Mouse (Mus musculus): ENCODE measurements at regions not wholly inside any gene's neighbourhood (a gene's known extent, or its start where the extent isn't known, plus 50 kb on each side); places are given as distances from the start of the nearest gene placed in this dataset.

DNA sequence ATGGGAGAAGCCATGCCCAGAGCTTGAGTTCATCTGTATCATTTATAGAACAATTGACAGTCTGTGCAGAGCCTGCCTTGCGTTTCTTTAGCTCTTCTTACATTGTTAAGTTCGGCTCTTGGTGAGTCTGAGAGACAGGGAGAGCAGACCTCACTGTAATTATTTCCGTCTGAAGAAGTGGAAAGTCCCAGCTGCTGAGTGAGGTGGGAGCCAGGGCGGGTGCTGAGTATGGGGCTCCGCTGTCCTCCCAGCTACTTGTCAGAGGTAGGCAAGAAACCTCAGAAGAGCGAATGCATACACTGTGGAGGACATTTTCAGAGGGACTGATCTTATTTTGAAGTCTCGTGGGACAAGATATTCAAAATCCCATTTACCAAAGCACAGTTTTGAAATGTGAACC, 172.9 kb downstream of the Vrk1 start:
- Histone ChIP-seq H3K27me3 (ENCODE audit: control insufficient read depth) (no peaks in the 10 kb centered on the region), H3K4me1 (ENCODE audit: control insufficient read depth) (no peaks in the 10 kb centered on the region), H3K4me3 (replicated peaks) (no peak overlapping the region), H3K9me3 (ENCODE audit: control insufficient read depth, low read length) (no peaks in the 10 kb centered on the region), H3K36me3 (ENCODE audit: control insufficient read depth) (no peaks in the 10 kb centered on the region)
- TF ChIP-seq GATA1 (IDR thresholded peaks at IDR 0.05; ENCODE audit: low read length): no peak
- TF ChIP-seq TAL1 (IDR thresholded peaks at IDR 0.05; ENCODE audit: low read length): no peak

DNA sequence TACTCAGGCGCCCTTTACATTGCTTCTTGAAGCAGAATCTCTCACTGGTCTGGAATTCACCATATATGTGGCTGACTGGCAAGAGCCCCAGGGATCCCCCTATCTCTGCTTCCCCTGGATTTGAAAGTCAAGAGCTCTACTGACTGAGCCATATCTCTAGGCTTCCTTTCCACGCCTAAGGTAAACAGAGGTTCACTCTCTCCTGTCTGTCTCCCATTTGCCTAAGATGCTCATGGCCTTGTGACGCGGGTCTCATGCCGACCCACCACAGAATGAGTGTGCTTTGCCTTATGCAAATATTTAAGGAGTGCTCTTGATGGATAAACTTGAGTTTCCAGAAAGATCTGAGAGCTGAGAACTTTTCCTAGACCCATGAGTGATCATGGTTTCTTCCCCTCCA, 173.9 kb downstream of the Vrk1 start:
- H3K27me3 ChIP-seq (ENCODE audit: control insufficient read depth): no peaks in the 10 kb centered on the region
- no peaks in the 10 kb centered on the region for H3K36me3 ChIP-seq (ENCODE audit: control insufficient read depth)
- no peaks in the 10 kb centered on the region for H3K4me1 ChIP-seq (ENCODE audit: control insufficient read depth)
- H3K9me3 ChIP-seq (ENCODE audit: control insufficient read depth, low read length): no peaks in the 10 kb centered on the region
- no peak for TF ChIP-seq GATA1 (IDR thresholded peaks at IDR 0.05; ENCODE audit: low read length)
- no peak overlapping the region for H3K4me3 ChIP-seq (replicated peaks)

DNA sequence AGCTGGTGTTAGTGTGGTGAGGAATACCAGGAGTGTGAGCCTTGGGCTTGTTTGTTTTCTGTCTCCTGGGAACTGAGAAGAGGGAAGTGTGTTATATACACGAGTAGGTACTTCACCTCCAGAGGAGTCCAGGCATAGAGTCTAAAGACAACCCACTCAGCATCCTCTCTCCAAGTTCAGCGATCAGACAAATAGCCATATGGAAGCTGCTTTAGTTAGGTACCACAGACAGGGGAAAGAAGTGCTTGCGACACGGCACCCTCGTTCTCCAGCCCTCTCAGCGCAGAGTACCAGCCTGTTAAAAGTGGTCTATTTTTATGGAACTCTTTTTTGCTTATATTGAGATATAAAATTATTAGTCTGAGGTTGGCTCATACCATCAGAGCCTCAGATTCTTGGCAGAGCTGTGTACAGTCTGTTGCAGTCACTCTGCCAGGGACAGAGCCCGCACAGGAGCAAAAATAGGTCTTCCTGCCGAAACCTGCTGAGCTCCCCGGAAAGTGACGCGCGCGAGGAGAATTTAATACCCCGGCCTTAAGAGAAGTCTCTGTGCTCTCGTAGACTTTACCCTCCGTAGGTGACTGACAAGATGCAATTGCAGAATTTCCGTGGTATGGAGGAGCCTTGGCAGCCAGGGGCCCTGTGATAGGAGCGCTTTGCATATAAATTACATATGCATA, 175.5 kb downstream of the Vrk1 start:
- Histone ChIP-seq H3K4me3 (replicated peaks) (no peak overlapping the region), H3K9me3 (ENCODE audit: control insufficient read depth, low read length) (peaks cover 2% of the 10 kb centered on the region; the same call in 1 of the 2 replicates)

DNA sequence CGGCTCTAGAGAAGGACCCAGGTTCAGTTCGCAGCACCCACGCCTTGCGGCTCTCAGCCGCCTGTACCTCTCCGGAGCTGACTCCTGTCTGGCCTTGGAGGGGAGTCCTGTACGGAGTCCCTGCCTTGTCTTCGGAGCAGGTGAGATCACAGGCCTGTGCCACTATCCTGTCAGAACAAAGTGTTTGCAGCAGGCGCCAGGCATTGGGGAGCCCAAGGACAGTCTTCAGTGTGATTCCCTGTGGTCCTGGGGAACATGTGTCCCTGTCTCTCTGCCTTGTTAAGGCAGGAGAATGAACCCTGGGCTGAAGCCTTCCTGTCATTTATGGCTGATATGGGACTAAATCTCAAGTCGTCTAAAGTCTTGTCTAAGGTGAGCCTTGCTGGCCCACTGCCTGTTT, 176.5 kb downstream of the Vrk1 start:
- Histone ChIP-seq H3K4me1 (ENCODE audit: control insufficient read depth) (no peaks in the 10 kb centered on the region), H3K4me3 (replicated peaks) (no peak overlapping the region), H3K9me3 (ENCODE audit: control insufficient read depth, low read length) (peaks cover 2% of the 10 kb centered on the region; the same call in 1 of the 2 replicates), H3K36me3 (ENCODE audit: control insufficient read depth) (no peaks in the 10 kb centered on the region), H3K27me3 (ENCODE audit: control insufficient read depth) (no peaks in the 10 kb centered on the region)
- TF ChIP-seq TAL1 (IDR thresholded peaks at IDR 0.05; ENCODE audit: low read length): no peak

More for the DNA sequence above, 175.5 kb downstream of the Vrk1 start:
- no peaks in the 10 kb centered on the region for H3K36me3 ChIP-seq (ENCODE audit: control insufficient read depth)
- no peaks in the 10 kb centered on the region for H3K27me3 ChIP-seq (ENCODE audit: control insufficient read depth)
- H3K4me1 ChIP-seq (ENCODE audit: control insufficient read depth): no peaks in the 10 kb centered on the region
- TF ChIP-seq GATA1 (IDR thresholded peaks at IDR 0.05; ENCODE audit: low read length) (no peak), TAL1 (IDR thresholded peaks at IDR 0.05; ENCODE audit: low read length) (no peak)

DNA sequence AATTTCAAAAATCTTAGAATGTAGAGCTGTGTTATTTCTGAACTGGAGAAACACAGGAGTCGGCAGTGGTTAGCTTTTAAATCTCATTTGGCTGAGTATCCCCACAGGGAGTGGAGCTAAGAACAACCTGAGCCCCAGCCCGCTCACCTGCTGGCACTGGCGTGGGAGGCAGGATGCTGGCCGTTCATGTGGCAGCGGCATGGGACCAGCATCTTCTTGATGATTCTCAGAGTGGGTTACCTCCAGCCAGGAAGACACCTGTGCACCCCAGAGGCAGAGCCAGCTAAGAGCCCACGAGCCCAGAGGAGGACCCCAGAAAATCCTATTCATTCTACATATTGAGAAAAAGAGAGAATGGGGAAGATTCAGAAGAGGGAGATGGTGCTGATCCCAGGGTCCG, 181.7 kb downstream of the Vrk1 start:
- no peak overlapping the region for H3K4me3 ChIP-seq (replicated peaks)
- no peaks in the 10 kb centered on the region; the same call in 1 of the 2 replicates for H3K27me3 ChIP-seq (ENCODE audit: control insufficient read depth)
- no peaks in the 10 kb centered on the region for H3K36me3 ChIP-seq (ENCODE audit: control insufficient read depth)
- no peak for TF ChIP-seq GATA1 (IDR thresholded peaks at IDR 0.05; ENCODE audit: low read length)
- no peak for TF ChIP-seq TAL1 (IDR thresholded peaks at IDR 0.05; ENCODE audit: low read length)
- H3K4me1 ChIP-seq (ENCODE audit: control insufficient read depth): no peaks in the 10 kb centered on the region
- H3K9me3 ChIP-seq (ENCODE audit: control insufficient read depth, low read length): peaks cover 6% of the 10 kb centered on the region; the same call in 1 of the 2 replicates

DNA sequence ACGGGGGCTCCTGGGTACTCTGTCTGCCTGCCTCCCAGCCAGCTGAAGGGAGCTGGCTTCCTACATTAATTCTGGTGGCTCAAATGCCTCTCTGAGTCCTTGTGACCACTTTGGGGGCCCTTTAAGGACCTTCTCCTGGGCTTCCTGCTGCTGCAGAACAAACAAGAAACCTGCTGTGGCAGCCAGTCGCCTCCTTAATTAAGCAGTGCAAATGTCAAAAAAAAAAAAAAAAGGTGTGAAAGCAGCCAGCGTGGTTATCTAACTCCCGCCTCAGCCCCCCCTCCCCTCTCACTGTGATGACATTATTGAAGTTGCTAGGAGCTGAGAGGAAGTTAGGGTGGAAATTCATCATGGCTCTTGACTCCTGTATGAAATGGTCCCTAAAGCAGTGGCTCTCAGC, 189.3 kb downstream of the Vrk1 start:
- Histone ChIP-seq H3K27me3 (ENCODE audit: control insufficient read depth) (no peaks in the 10 kb centered on the region; the same call in 1 of the 2 replicates), H3K4me3 (replicated peaks) (no peak overlapping the region), H3K9me3 (ENCODE audit: control insufficient read depth, low read length) (peaks cover 7% of the 10 kb centered on the region; the same call in 1 of the 2 replicates), H3K36me3 (ENCODE audit: control insufficient read depth) (no peaks in the 10 kb centered on the region), H3K4me1 (ENCODE audit: control insufficient read depth) (no peaks in the 10 kb centered on the region)
- TF ChIP-seq TAL1 (IDR thresholded peaks at IDR 0.05; ENCODE audit: low read length) (no peak), GATA1 (IDR thresholded peaks at IDR 0.05; ENCODE audit: low read length) (no peak)

DNA sequence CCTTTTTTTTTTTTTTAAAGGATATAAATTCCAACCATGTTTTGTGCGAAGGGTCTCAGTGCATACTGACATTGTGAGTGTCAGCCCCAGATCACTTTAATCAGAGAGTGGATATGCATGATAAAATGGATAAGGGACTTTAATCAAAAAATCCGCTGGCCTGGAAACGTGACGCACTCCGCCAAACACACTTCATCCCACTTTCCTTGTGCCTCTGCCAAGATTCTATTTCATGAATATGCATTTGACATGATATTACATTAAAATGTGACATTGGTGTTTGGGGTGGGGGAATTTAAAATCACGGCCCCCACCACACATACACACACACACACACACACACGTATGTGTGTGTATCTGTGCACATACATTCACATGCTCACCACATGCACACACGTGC, 193.5 kb downstream of the Vrk1 start:
- no peaks in the 10 kb centered on the region for H3K36me3 ChIP-seq (ENCODE audit: control insufficient read depth)
- no peak for TF ChIP-seq GATA1 (IDR thresholded peaks at IDR 0.05; ENCODE audit: low read length)
- TF ChIP-seq TAL1 (IDR thresholded peaks at IDR 0.05; ENCODE audit: low read length): no peak
- no peaks in the 10 kb centered on the region for H3K4me1 ChIP-seq (ENCODE audit: control insufficient read depth)
- no peaks in the 10 kb centered on the region for H3K27me3 ChIP-seq (ENCODE audit: control insufficient read depth)
- H3K9me3 ChIP-seq (ENCODE audit: control insufficient read depth, low read length): peaks cover 2% of the 10 kb centered on the region; the same call in 1 of the 2 replicates
- no peak overlapping the region for H3K4me3 ChIP-seq (replicated peaks)

DNA sequence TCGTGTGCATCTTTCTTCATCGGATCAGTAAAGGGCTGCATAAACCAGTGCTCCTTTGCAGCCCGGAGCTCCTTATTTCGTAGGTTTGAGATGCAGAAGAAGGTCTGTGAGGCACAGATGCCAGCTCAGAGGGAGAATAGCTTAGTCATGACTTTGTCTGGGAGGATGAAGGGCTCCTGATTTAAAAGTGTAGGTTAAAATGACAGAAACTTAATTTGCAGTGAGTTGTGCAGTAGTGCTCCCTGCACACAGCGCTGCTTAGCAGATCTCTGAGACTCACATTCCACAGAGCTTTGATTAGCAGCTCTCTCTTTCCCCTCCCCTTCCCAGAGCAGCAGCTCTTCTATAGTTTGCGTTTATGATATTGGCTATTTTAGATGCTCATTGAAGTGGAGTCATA, 200.9 kb downstream of the Vrk1 start:
- TF ChIP-seq TAL1 (IDR thresholded peaks at IDR 0.05; ENCODE audit: low read length) (no peak), GATA1 (IDR thresholded peaks at IDR 0.05; ENCODE audit: low read length) (no peak)
- no peaks in the 10 kb centered on the region for H3K27me3 ChIP-seq (ENCODE audit: control insufficient read depth)
- H3K36me3 ChIP-seq (ENCODE audit: control insufficient read depth): no peaks in the 10 kb centered on the region
- no peak overlapping the region for H3K4me3 ChIP-seq (replicated peaks)
- H3K9me3 ChIP-seq (ENCODE audit: control insufficient read depth, low read length): peaks cover 8% of the 10 kb centered on the region; the same call in 1 of the 2 replicates
- H3K4me1 ChIP-seq (ENCODE audit: control insufficient read depth): no peaks in the 10 kb centered on the region

DNA sequence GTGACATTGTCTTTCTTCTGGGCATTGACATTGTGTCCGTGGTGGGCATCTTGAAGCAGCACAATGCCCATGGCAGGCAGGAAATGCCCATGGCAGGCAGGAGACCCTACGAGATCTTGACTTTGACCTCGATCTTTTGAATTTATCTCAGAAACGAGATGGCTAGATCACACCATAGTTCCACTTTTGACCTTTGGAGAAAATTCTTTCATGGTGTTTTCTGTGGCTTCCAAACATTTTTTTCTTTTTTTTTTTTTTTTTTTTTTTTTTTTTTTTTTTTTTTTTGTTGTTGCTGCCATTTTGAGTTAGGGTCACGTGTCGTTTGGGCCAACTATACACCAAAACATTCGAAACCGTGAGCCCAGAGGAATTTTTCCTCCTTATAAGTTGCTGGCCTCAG, 201.5 kb downstream of the Vrk1 start:
- TF ChIP-seq TAL1 (IDR thresholded peaks at IDR 0.05; ENCODE audit: low read length): no peak
- TF ChIP-seq GATA1 (IDR thresholded peaks at IDR 0.05; ENCODE audit: low read length): no peak
- no peaks in the 10 kb centered on the region for H3K4me1 ChIP-seq (ENCODE audit: control insufficient read depth)
- H3K9me3 ChIP-seq (ENCODE audit: control insufficient read depth, low read length): peaks cover 9% of the 10 kb centered on the region; the same call in 1 of the 2 replicates
- H3K4me3 ChIP-seq (replicated peaks): no peak overlapping the region
- H3K36me3 ChIP-seq (ENCODE audit: control insufficient read depth): no peaks in the 10 kb centered on the region
- H3K27me3 ChIP-seq (ENCODE audit: control insufficient read depth): no peaks in the 10 kb centered on the region

DNA sequence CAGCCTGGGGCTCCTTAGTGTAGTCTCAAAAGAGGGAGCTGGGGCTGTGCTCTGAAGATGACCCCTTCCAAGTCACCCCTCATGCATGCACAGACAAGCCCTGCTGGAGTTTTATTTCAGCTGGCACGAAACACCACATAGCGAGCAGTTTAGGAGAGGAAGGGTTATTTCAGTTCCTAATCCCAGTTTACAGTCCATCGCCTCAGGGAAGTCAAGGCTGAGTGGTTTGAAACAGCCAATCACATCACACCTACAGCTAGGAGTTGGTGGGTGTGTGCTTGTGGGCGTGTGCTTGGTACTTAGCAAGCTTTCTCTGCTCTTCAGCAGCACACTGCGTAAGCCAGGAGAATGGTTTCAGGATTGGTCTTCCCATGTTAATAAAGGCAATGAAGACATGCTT, 202.4 kb downstream of the Vrk1 start:
- no peaks in the 10 kb centered on the region for H3K4me1 ChIP-seq (ENCODE audit: control insufficient read depth)
- no peaks in the 10 kb centered on the region for H3K27me3 ChIP-seq (ENCODE audit: control insufficient read depth)
- TF ChIP-seq TAL1 (IDR thresholded peaks at IDR 0.05; ENCODE audit: low read length) (no peak), GATA1 (IDR thresholded peaks at IDR 0.05; ENCODE audit: low read length) (no peak)
- H3K36me3 ChIP-seq (ENCODE audit: control insufficient read depth): no peaks in the 10 kb centered on the region
- H3K9me3 ChIP-seq (ENCODE audit: control insufficient read depth, low read length): peaks cover 11% of the 10 kb centered on the region; the same call in 1 of the 2 replicates
- H3K4me3 ChIP-seq (replicated peaks): no peak overlapping the region
